Mouse (Mus musculus): ENCODE data around the gene Rpl29. TPM values are rescaled to one million over a fixed set of nuclear protein-coding genes. Genes with fewer than 3 reads are reported as not detected.
A peak's percentile ranks its signal among the peaks of the same experiment; 100 is the strongest.

Gene Rpl29
- polyA plus RNA-seq, 1 experiment from 2014 or later = 554 TPM

DNA sequence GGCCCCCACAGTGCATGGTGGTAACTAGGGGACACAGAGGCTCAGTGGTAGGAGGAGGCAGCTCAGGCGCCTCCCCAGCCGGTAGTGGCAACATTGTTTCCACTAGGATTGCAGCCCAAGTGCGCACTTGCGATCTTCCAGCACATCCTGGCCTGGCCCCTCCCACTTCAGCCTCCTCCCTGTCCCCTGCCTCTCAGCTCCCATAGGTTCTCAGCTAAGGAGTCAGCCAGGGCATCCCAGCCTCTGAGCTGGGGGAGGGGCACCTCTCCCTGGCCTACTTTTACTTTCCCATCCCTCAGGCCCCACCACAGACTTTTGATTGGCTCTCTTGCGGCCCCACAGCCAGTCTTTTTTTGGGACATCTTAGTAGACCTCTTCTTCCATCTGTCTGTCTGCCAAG lies 42.6 kb downstream of the Rpl29 start:
- Histone ChIP-seq H3K4me1 (peaks cover 19% of the 10 kb centered on the region), H3K36me3 (replicated peaks) (no peaks in the 10 kb centered on the region), H3K4me2 (no peak overlapping the region), H3K4me3 (no peak overlapping the region), H3K27ac (no peak overlapping the region), H3K27me3 (replicated peaks) (no peaks in the 10 kb centered on the region), H3K9me3 (no peaks in the 10 kb centered on the region), H3K9ac (no peak overlapping the region)
- 15% methylated on average over 5 of the region's 5 CpGs for WGBS
- no peak for ATAC-seq (replicated peaks)

DNA sequence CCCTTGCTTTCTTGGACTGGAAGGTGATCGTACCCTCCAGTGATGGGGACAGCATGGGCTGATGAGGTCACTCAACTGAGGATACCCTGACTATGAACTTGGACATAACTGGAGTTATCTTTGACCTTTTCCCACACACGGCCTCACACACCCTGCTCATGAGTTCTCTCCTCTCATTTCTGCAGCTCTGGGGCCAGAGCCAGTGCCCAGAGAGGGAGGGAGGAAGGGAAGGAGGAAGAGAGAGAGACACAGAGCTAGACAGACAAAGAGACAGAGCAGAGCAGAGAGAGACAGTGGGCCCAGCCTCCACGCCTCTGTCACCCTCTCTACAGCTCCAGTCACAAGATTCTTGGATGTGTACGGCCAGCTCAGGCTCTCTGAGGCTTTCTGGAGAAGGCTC lies 43.1 kb downstream of the Rpl29 start:
- no peak for ATAC-seq (replicated peaks)
- H3K27ac ChIP-seq = no peak overlapping the region
- H3K4me2 ChIP-seq = no peak overlapping the region
- no peaks in the 10 kb centered on the region for H3K36me3 ChIP-seq (replicated peaks)
- WGBS = 70% methylated on average over 4 of the region's 4 CpGs
- peaks cover 19% of the 10 kb centered on the region for H3K4me1 ChIP-seq
- no peak overlapping the region for H3K4me3 ChIP-seq
- no peaks in the 10 kb centered on the region for H3K9me3 ChIP-seq
- no peak overlapping the region for H3K9ac ChIP-seq
- no peaks in the 10 kb centered on the region for H3K27me3 ChIP-seq (replicated peaks)

DNA sequence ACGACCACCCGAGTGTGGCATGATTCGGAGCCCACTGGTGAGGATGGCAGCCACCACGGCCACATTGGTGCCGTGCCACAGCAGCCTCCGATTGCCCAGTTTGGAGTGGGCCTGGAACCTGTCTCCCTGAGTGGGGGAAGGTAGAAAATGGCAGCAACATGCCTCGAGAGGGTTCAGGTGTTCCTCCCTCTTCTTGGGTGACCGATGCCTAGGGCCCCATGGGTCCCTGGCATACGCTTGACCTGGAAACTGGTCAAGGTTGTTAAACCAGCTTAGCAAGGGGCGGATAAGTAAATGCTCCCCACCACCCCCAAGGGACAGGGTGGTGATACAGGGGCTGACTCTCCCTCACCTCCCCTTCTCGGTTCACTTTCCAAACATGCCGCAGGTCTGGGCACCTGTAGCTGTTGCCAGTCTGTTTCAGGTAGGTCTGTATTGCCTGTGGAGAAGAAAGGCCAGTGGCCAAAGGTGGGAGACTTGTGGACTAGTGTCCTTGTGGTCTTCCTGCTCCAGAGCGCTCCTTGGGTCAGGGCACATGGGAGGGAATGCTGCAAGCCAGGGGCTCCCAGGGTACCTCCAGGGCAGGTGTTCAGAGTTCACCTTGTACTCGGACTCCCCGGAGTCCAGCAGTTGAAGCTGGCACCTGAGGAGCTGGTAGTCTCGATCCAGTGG lies 44.0 kb downstream of the Rpl29 start:
- ATAC-seq (replicated peaks) = no peak
- H3K27ac ChIP-seq = no peak overlapping the region
- H3K36me3 ChIP-seq (replicated peaks) = no peaks in the 10 kb centered on the region
- no peak overlapping the region for H3K4me2 ChIP-seq
- no peak overlapping the region for H3K4me3 ChIP-seq
- 87% methylated on average over 16 of the region's 16 CpGs for WGBS
- no peak overlapping the region for H3K9ac ChIP-seq
- H3K27me3 ChIP-seq (replicated peaks) = no peaks in the 10 kb centered on the region
- H3K4me1 ChIP-seq = peaks cover 26% of the 10 kb centered on the region
- H3K9me3 ChIP-seq = no peaks in the 10 kb centered on the region

DNA sequence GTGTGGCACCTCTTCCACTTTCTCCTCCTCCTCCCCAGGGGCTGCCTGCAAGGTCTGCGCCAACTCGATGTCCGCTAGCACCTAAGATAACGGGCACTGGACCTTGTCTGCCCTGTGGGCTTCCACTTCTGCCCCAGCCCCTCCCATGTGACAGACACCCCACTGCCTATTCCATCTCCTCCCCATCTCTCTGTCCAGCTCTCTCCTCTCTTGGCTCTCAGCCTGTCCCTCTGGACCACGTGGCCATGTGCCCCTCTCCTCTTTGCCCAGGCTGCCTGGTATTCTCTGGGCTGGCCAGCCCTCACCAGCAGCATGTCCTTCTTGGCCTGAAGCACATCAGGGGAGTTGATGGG lies 44.5 kb downstream of the Rpl29 start:
- no peaks in the 10 kb centered on the region for H3K36me3 ChIP-seq (replicated peaks)
- H3K9me3 ChIP-seq = no peaks in the 10 kb centered on the region
- peaks cover 31% of the 10 kb centered on the region for H3K4me1 ChIP-seq
- H3K9ac ChIP-seq = peak overlapping the region; percentile 10; the same call in 1 of the 2 replicates
- no peak for ATAC-seq (replicated peaks)
- no peak overlapping the region for H3K4me2 ChIP-seq
- H3K4me3 ChIP-seq = no peak overlapping the region
- no peaks in the 10 kb centered on the region for H3K27me3 ChIP-seq (replicated peaks)
- WGBS = 82% methylated on average over 5 of the region's 5 CpGs
- no peak overlapping the region for H3K27ac ChIP-seq

DNA sequence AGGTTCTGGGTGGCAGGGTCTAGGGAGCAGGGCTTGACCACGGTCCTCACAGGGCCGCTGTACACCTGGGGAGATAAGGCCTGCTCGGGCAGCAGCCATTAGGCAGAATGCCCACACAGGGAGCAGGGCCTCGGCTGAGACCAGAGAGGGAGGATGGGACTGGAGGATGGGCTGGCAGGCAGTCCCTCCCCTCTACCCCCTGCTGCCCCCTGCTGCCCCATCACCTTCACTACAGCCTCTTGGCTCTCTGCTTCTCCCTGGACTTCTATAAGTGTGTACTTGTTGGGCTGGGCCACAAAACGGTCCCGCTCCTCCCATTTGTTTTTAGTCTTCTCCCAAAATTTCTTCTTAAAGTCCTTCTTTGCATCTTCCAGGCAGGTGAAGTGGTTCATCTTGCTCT lies 45.2 kb downstream of the Rpl29 start:
- no peak for ATAC-seq (replicated peaks)
- Histone ChIP-seq H3K9me3 (no peaks in the 10 kb centered on the region), H3K9ac (no peak overlapping the region), H3K27ac (no peak overlapping the region), H3K27me3 (replicated peaks) (no peaks in the 10 kb centered on the region), H3K36me3 (replicated peaks) (no peaks in the 10 kb centered on the region), H3K4me1 (peaks cover 32% of the 10 kb centered on the region), H3K4me3 (no peak overlapping the region), H3K4me2 (no peak overlapping the region)
- WGBS = 6% methylated on average over 6 of the region's 6 CpGs

DNA sequence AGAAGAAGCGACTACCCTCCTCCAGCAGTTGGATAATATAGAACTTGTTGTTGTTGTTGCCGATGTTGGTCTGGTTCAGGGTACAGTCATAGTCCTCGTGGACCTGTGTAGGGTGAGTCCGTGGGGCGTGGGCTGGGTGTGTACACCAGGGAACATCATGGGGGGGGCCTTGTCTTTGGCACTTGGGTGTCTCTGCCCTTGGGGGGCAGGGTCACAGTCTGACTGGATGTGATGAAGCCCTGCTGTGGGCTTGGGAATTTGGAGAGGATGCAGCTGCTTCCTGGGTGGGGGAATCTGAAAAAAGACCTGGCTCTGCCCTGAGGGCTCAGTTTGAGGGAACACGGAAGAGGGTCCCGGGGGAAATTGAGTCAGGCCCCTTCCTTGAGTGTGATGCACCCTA lies 45.8 kb downstream of the Rpl29 start:
- WGBS = 51% methylated on average over 7 of the region's 7 CpGs
- Histone ChIP-seq H3K36me3 (replicated peaks) (no peaks in the 10 kb centered on the region), H3K9ac (no peak overlapping the region), H3K4me2 (no peak overlapping the region), H3K9me3 (no peaks in the 10 kb centered on the region), H3K4me3 (no peak overlapping the region), H3K4me1 (peaks cover 32% of the 10 kb centered on the region), H3K27ac (no peak overlapping the region), H3K27me3 (replicated peaks) (no peaks in the 10 kb centered on the region)
- no peak for ATAC-seq (replicated peaks)

DNA sequence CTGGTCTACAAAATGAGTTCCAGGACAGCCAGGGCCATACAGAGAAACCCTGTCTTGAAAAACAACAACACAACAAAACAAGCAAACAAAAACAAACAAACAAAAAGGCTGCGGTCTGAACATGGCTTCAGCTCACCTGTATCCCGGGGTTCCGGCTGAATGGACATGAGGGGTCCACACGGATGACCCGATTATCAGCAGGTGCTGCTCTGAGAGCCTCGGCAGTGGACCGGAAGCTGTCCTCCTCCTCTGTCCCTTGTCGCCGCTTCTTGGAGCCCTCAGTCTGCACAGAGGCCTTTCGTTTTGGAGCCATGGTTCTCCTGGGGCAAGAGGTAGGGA lies 46.4 kb downstream of the Rpl29 start, which contains the start of gene Rrp9:
Rrp9 (plus strand) TSS at position 301 of the 339 bp plus-strand sequence.
- Histone ChIP-seq H3K4me1 (peaks cover 32% of the 10 kb centered on the region), H3K9ac (peak within 1 kb of the TSS; percentile 26), H3K36me3 (replicated peaks) (no peaks in the 10 kb centered on the region), H3K9me3 (no peaks in the 10 kb centered on the region), H3K27me3 (replicated peaks) (no peaks in the 10 kb centered on the region), H3K27ac (0 out of 2 replicates have a peak within 1 kb of the TSS, but pooled peaks have one; percentile 51), H3K4me2 (peak within 1 kb of the TSS; percentile 34), H3K4me3 (peak within 1 kb of the TSS; percentile 72)
- ATAC-seq (replicated peaks) = no peak
- WGBS = 87% methylated on average over 10 of the region's 10 CpGs

DNA sequence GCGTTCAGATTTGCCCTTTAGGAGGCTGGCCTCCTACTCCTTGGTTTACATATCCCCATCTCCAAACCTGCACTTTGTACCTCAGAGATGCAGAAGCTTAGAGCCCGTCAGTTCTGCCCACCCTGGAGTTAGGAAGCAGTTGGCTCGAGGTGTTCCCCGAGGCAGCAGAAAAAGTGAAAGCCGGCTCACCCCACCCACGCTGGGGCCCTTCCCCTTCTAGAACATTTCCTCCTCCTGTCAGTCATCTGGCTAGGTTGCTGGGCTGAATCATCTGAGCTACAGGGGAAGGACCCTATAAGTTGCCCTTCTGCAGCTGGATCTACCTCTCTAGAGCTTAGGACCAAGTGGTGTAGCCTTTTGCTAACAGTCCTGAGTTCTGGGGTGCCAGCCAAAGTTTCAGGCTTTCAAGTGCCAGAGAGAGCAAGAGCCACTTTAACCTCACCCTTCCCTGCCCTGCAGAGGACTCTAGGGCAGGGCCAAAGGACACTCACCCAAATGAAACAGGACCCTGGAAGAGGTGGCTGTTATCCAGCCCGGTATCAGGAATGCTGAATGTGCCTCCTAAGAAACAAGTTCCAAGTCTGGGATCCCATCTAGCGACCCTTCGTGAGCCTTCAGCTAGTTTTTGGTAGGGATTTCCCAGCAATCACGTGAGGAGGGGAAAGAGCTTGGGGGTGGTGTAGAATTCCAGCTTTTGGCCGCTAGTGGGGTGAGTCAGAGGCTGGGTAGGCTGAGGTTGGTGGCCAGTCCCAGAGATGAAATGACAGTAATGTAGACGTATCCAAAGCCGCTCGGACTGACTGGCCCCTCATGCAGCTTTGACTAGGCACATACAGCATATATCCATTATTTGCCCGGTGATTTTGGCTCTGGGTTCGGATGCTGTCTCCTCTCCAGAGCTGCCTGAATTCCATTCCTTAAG lies 47.0 kb downstream of the Rpl29 start:
- Histone ChIP-seq H3K27ac (0 out of 2 replicates have a peak overlapping the region, but pooled peaks have one; percentile 51), H3K36me3 (replicated peaks) (no peaks in the 10 kb centered on the region), H3K4me3 (peak overlapping the region; percentile 72), H3K9ac (peak overlapping the region; percentile 26), H3K4me1 (peaks cover 32% of the 10 kb centered on the region), H3K9me3 (no peaks in the 10 kb centered on the region), H3K27me3 (replicated peaks) (no peaks in the 10 kb centered on the region), H3K4me2 (peak overlapping the region; percentile 34)
- 35% methylated on average over 16 of the region's 16 CpGs for WGBS
- ATAC-seq (replicated peaks) = no peak; the same call in 1 of the 2 replicates

DNA sequence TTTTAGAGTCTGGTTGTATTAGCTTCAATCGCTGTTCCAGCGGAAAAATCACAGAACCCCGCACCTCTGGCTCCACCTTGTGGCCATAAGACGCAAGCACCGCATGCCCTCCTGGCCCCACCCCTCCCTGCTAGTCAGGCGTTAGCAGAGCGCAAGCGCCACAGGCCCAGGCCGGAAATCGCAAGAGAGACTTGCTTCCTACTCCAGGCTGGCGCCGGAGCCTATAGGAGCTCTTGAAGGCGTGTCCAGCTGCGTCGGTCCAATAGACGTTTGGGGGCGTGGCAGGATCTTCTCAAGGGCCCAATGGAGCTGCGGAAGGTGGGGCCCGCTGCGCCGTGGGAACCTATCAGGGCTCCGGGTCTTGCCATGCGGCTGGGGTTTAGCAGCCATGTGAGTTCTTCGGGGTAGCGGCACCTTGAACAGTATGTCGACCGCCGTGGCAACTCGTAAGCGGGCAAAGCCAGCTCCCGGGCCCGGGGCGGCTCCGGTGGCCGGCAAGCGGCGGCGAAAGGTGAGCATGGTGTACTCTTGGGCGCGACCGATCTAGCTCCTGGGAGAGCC lies 47.8 kb downstream of the Rpl29 start, which contains the start of gene Parp3:
Parp3 (minus strand) TSS at position 26 of the 561 bp plus-strand sequence.
- H3K4me3 ChIP-seq = peak within 1 kb of the TSS; percentile 72
- H3K27me3 ChIP-seq (replicated peaks) = no peaks in the 10 kb centered on the region
- 0 out of 2 replicates have a peak within 1 kb of the TSS, but pooled peaks have one; percentile 51 for H3K27ac ChIP-seq
- 0 out of 2 replicates have a peak, but pooled peaks cover 4% of the 10 kb centered on the region for H3K36me3 ChIP-seq (replicated peaks)
- no peaks in the 10 kb centered on the region for H3K9me3 ChIP-seq
- WGBS = under 1% methylated on average over 41 of the region's 41 CpGs
- peaks cover 32% of the 10 kb centered on the region for H3K4me1 ChIP-seq
- peak within 1 kb of the TSS; percentile 66 for H3K9ac ChIP-seq
- peak within 1 kb of the TSS; percentile 84 for H3K4me2 ChIP-seq
- peak; percentile 99 for ATAC-seq (replicated peaks)

DNA sequence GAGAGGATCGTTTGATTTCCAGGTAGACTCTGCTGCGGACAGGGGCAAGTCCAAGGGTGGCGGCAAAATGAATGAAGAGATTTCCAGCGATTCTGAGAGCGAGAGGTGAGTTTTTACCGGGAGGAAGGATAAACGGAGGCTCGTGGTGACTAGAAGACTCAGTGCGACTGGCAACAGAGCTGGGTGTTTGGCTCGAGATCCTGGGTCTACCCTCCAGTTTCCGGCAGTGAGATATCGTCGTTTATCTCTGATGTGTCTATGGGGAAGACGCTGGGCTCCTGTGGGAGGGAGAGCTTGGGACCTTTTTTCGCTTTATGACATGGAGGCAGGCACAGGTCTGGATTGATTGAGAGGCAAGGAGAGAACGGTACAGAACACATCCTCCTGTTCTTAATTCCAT lies 48.4 kb downstream of the Rpl29 start:
- H3K4me2 ChIP-seq = peak overlapping the region; percentile 84
- 8% methylated on average over 16 of the region's 16 CpGs for WGBS
- no peak for ATAC-seq (replicated peaks)
- peak overlapping the region; percentile 66 for H3K9ac ChIP-seq
- no peak overlapping the region for H3K27ac ChIP-seq
- H3K9me3 ChIP-seq = no peaks in the 10 kb centered on the region
- H3K4me3 ChIP-seq = peak overlapping the region; percentile 72
- H3K27me3 ChIP-seq (replicated peaks) = no peaks in the 10 kb centered on the region
- H3K4me1 ChIP-seq = peaks cover 32% of the 10 kb centered on the region
- 0 out of 2 replicates have a peak, but pooled peaks cover 5% of the 10 kb centered on the region for H3K36me3 ChIP-seq (replicated peaks)

DNA sequence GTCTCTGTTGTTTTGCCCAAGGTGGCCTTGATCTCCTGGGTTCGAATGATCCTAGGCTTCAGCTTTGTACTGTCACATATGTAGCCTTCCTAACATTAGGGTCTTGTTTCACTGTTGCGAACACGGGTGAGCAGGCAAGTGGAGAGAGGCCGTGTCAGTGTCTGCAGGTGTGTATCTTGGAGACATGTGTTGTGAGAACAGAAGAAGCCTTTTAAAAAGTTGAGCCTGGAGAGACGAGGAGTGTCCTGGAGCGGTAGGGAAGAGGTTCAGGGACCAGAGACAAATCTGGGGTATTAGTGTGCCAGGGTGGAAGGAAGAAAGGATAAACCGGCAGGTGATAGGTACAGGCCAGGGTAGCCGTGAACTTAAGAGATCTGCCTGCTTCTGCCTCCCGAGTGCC lies 48.8 kb downstream of the Rpl29 start:
- Histone ChIP-seq H3K27ac (no peak overlapping the region), H3K9me3 (no peaks in the 10 kb centered on the region), H3K27me3 (replicated peaks) (no peaks in the 10 kb centered on the region), H3K4me1 (peaks cover 32% of the 10 kb centered on the region), H3K4me3 (peak overlapping the region; percentile 72), H3K4me2 (peak overlapping the region; percentile 84), H3K9ac (peak overlapping the region; percentile 66; the same call in 1 of the 2 replicates), H3K36me3 (replicated peaks) (peaks cover 9% of the 10 kb centered on the region)
- WGBS = 85% methylated on average over 9 of the region's 9 CpGs
- ATAC-seq (replicated peaks) = no peak

DNA sequence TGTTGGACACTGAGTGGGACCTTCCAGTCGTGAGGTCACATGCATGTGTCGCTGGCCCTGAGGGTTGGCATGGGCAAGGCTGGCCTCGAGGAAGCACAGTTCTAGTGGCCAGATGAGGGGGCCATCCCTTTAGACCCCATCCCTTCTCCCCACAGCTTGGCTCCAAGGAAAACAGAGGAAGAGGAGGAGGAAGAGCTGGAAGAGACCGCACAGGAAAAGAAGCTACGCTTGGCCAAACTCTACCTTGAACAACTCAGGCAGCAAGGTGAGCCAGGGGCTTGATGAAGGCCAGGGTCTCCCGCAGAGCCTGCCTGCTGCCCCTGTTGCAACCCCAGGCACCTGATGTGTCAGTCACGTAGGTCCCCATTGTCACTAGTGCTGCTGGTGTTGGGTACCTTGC lies 51.3 kb downstream of the Rpl29 start:
- no peak overlapping the region for H3K9ac ChIP-seq
- no peak overlapping the region for H3K4me3 ChIP-seq
- H3K27me3 ChIP-seq (replicated peaks) = no peaks in the 10 kb centered on the region
- WGBS = 97% methylated on average over 7 of the region's 7 CpGs
- peaks cover 21% of the 10 kb centered on the region for H3K4me1 ChIP-seq
- no peak overlapping the region for H3K4me2 ChIP-seq
- H3K9me3 ChIP-seq = no peaks in the 10 kb centered on the region
- no peak for ATAC-seq (replicated peaks)
- no peak overlapping the region for H3K27ac ChIP-seq
- peaks cover 20% of the 10 kb centered on the region for H3K36me3 ChIP-seq (replicated peaks)

All from midbrain, embryonic 15.5 days (tissue).